Mouse (Mus musculus) spleen, adult 2 months (tissue): ENCODE measurements at regions not wholly inside any gene's neighbourhood (a gene's known extent, or its start where the extent isn't known, plus 50 kb on each side); places are given as distances from the start of the nearest gene placed in this dataset.

Experiments used
- DNase-seq, 2 experiments: peaks; one replicate each; pipeline versions ENCODE4 v3.0.0 to v3.0.0-alpha.2; 2012 to 2021; ENCODE audit warnings: low spot score in 2 of 2, low read depth in 1 of 2
- H3K27ac ChIP-seq: fragments of 200-500 bp; 2 replicates; pipeline ENCODE4 v1.5.1; 2012; ENCODE audit warnings: low read length, inconsistent platforms; ENCODE audit not compliant: insufficient read depth
- H3K27me3 ChIP-seq: fragments of 200-500 bp; 2 replicates; pipeline ENCODE4 v1.6.1; 2012; ENCODE audit warnings: mild to moderate bottlenecking, moderate library complexity, low read length, inconsistent platforms; ENCODE audit not compliant: control insufficient read depth, insufficient read depth
- H3K36me3 ChIP-seq: fragments of 200-500 bp; 2 replicates; pipeline ENCODE4 v1.6.1; 2012; ENCODE audit warnings: mild to moderate bottlenecking, low read length, inconsistent platforms; ENCODE audit not compliant: control insufficient read depth, insufficient read depth
- H3K4me1 ChIP-seq: fragments of 200-500 bp; 2 replicates; pipeline ENCODE4 v1.6.1; 2011; ENCODE audit warnings: inconsistent platforms; ENCODE audit not compliant: control insufficient read depth, insufficient read depth, insufficient read length
- H3K4me3 ChIP-seq: fragments of 200-500 bp; 2 replicates; pipeline ENCODE4 v1.5.1; 2011; ENCODE audit warnings: mild to moderate bottlenecking, inconsistent platforms; ENCODE audit not compliant: insufficient read depth, insufficient read length; ENCODE audit errors: extremely low read depth
- CTCF ChIP-seq: fragments of 200-500 bp; IDR thresholded peaks from 2 replicates; pipeline ENCODE4 v1.5.1; 2011; ENCODE audit warnings: mild to moderate bottlenecking, inconsistent platforms; ENCODE audit not compliant: insufficient read depth, insufficient read length, insufficient replicate concordance; ENCODE audit errors: extremely low read depth
- POLR2A ChIP-seq: fragments of 200-500 bp; IDR thresholded peaks from 2 replicates; pipeline ENCODE4 v1.6.1; 2011; ENCODE audit warnings: low read depth, low read length, inconsistent platforms
- WGBS: fragments of 180-500 bp; shearing (Covaris S2); methylation state at CpG from one replicate; pipeline ENCODE4 v1.1.7; 2018; 5-methylcytosine and 5-hydroxymethylcytosine counted together

DNA sequence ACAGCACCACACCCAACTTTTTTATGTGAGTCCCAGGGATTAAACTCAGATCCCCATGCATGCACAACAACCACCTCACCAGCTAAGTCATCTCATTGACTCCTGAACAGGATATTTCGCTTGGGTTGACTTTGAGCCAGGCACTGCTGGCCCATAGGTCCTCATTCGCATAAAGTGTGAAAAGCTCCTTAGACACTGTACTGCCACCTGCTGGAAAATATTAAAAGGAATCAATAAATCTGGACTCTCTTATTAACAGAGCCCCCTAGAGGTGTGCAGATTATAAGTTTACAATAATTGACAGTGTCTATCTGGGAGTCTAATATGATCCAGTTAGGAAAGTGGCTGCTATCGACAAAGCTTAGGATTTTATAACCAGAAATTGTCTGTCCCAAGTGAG is 126.4 kb downstream of the Cyp26b1 start:
- WGBS, result 85% methylated on average over 3 of the region's 3 CpGs
- Histone ChIP-seq H3K4me1 (no peaks in the 10 kb centered on the region), H3K4me3 (no peak overlapping the region), H3K36me3 (no peaks in the 10 kb centered on the region), H3K27ac (no peak overlapping the region), H3K27me3 (no peaks in the 10 kb centered on the region)
- TF ChIP-seq CTCF, result no peak
- no peak for TF ChIP-seq POLR2A
- no peak for DNase-seq

DNA sequence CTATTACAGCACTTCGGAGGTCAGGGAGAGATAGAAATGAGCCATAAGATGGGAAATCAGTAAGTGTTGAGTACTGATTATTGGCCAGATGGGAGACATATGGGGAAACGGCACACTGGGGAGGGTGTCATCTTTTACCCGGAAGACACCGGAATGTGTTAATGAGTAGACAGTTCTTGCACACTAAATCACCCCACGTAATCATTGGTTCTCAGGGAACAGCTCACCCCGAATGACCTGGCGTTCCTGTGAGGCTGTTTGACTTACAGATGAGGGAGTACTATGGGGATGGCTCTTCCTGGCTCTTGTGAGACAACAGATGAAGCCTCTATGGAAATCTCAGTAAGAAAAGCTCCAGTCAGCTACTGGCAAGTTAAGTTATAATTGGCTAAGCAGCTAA is 127.5 kb downstream of the Cyp26b1 start:
- H3K4me3 ChIP-seq, result no peak overlapping the region
- no peaks in the 10 kb centered on the region for H3K4me1 ChIP-seq
- no peak for TF ChIP-seq CTCF
- TF ChIP-seq POLR2A, result no peak
- 93% methylated on average over 7 of the region's 7 CpGs for WGBS
- DNase-seq, result no peak
- H3K36me3 ChIP-seq, result no peaks in the 10 kb centered on the region
- no peak overlapping the region for H3K27ac ChIP-seq
- H3K27me3 ChIP-seq, result no peaks in the 10 kb centered on the region

DNA sequence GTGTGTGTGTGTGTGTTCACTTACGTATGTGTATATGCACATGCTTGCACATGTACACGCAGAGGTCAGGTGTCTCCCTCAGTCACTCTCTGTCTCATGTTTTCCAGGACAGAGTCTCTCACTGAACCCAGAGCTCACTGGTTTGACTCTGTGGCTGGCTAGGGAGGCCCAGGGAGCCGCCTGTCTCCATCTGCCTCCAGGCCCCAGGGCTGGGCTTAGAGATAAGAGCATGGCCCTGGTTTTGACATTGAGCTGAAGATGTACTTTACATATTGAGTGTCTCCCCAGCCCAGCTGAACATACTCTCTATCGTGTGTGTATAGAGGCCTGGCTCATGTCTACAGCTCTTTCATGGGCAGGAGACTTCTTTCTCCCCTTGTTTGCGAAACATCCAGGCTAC is 128.1 kb downstream of the Cyp26b1 start:
- Histone ChIP-seq H3K4me1 (no peaks in the 10 kb centered on the region), H3K4me3 (no peak overlapping the region), H3K27ac (no peak overlapping the region), H3K36me3 (no peaks in the 10 kb centered on the region), H3K27me3 (no peaks in the 10 kb centered on the region)
- DNase-seq, result no peak
- TF ChIP-seq CTCF, result no peak
- whole genome bisulfite sequencing, result 83% methylated on average over 5 of the region's 5 CpGs

DNA sequence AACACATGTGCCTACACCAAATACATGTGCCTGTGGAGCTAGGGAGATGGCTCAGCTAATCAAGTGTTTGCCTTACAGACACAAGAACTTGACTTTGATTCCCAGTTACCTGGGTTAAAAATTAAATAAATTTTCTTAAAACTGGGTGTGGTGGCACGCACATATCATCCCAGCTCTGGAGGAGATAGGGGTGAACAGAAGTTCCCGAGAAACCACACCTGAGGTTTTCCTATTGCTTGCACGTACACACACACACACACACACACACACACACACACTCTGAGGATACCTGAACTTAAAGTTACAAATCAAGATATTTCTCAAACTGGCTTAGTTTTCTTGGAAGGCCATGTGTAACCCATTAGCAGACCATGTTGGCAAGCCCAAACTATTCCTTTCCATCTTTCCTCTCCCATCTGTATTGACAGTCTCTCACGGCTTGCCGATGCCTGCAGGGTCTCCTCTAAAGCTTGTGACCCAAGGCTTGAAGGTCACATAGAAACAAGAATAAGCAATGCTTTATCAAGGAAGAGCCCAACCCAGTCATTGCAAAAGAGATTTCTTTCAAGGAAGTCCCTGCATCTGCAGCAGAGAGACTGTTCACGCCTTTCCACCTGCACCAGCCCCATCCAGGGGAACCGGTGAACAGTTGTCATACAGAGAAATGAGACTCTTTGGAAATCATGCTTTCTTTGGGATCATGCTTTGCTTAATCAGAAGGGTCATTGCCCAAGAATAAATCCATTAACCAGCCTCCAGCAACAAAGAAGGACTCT is 129.9 kb downstream of the Cyp26b1 start:
- 86% methylated on average over 7 of the region's 7 CpGs for WGBS
- Histone ChIP-seq H3K27me3 (no peaks in the 10 kb centered on the region), H3K36me3 (no peaks in the 10 kb centered on the region), H3K4me3 (no peak overlapping the region), H3K27ac (no peak overlapping the region), H3K4me1 (no peaks in the 10 kb centered on the region)
- TF ChIP-seq CTCF (no peak), POLR2A (no peak)
- no peak for DNase-seq

DNA sequence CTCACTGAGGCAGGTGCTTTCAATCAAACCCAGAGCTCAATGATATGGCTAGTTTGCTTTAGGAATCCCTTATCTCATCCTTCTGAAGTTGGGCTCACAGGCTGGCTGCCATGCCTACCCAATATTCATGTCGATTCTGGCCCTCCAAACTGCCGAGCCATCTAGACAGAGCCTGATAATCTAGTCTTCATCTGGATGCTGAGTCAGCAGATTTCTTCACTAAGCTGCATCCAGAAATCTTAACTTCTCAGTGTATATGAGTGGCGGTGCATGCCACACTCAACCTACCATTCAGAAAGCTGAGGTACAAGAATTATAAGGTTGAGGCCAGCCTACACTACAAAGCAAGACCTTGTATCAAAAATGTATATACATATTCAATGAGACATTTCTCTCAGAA is 136.9 kb downstream of the Cyp26b1 start:
- 87% methylated on average over 3 of the region's 3 CpGs for WGBS

DNA sequence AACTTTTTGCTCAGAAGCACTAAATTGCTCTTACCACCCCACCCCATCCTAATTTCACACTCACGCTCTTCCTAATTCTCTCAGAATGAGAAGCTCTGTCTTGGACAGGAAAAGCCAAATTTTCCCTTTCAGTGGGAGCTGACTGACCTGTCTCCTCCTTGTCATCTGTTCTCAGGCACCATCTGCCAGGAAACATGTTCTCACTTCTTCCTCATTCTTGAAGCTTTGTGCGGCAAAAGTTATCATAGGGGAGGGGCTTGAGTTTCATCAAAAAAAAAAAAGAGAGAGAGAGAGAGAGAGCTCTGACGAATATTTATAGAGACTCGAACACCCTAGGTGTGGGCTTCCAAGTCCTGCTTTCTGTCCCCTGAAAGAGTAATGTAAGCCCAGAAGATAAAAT is 148.6 kb downstream of the Cyp26b1 start:
- no peaks in the 10 kb centered on the region for H3K27me3 ChIP-seq
- no peak overlapping the region for H3K27ac ChIP-seq
- 6% methylated on average over 4 of the region's 4 CpGs for WGBS
- no peak overlapping the region for H3K4me3 ChIP-seq
- no peaks in the 10 kb centered on the region for H3K36me3 ChIP-seq
- no peak for DNase-seq
- H3K4me1 ChIP-seq, result no peaks in the 10 kb centered on the region
- TF ChIP-seq CTCF, result no peak
- TF ChIP-seq POLR2A, result no peak

More for the DNA sequence above, 136.9 kb downstream of the Cyp26b1 start:
- Histone ChIP-seq H3K36me3 (no peaks in the 10 kb centered on the region), H3K27me3 (no peaks in the 10 kb centered on the region), H3K27ac (no peak overlapping the region), H3K4me3 (no peak overlapping the region), H3K4me1 (no peaks in the 10 kb centered on the region)
- no peak for TF ChIP-seq POLR2A
- DNase-seq, result no peak

DNA sequence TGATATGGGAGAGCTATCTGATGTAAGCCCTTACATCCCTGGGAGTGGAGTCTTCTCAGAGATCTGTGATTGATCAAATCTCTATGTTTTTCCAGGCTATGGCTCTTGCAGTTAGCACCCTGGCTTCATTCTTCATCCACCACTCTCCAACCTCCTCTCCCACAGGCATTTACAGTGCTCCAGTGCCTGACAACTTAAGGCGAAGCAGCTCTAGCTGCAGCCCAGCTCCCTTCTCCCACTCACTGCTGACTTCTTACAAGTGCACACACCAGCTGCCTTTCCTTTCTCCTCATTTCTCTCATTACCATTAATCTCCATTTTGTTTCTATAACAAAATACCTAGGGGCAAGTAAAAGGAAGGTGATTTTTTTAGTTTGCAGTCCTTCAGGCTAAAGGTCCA is 151.0 kb downstream of the Cyp26b1 start:
- H3K27me3 ChIP-seq, result no peaks in the 10 kb centered on the region
- H3K36me3 ChIP-seq, result no peaks in the 10 kb centered on the region
- 96% methylated on average over 1 of the region's 1 CpGs for WGBS
- no peak for DNase-seq
- no peak overlapping the region for H3K4me3 ChIP-seq
- H3K27ac ChIP-seq, result no peak overlapping the region
- TF ChIP-seq CTCF, result no peak
- no peak for TF ChIP-seq POLR2A
- no peaks in the 10 kb centered on the region for H3K4me1 ChIP-seq
